8 mouse cellular contexts compared by ENCODE assay signal in genomic region chr7:27284865-27285697, GRCm38 (mm10). TPM values are rescaled to one million over a fixed set of nuclear protein-coding genes. Genes with fewer than 3 reads are reported as not detected.
A peak's percentile ranks its signal among the peaks of the same experiment; 100 is the strongest.
DNase-seq lines count a peak whose midpoint lies in the region; ATAC-seq and TF ChIP-seq lines count a peak whose summit lies in the region.

No protein-coding gene starts in this region.

- H3K9ac ChIP-seq in hindbrain, embryonic 11.5 days (ENCODE audit: low read depth, low read length), result no peak overlapping the region
- no peak overlapping the region for H3K9ac ChIP-seq in liver, embryonic 11.5 days (ENCODE audit: low read depth, low read length)
- peak overlapping the region; percentile 30; the same call in 1 of the 2 replicates for H3K9ac ChIP-seq in midbrain, postnatal 0 days (replicated peaks; ENCODE audit: low read length, poor library complexity, severe bottlenecking)

- 4% methylated on average over 28 of the region's 28 CpGs for whole genome bisulfite sequencing in cerebellum, adult 2 months
- under 1% methylated on average over 28 of the region's 28 CpGs for WGBS in hindbrain, embryonic 11.5 days
- 3% methylated on average over 28 of the region's 28 CpGs for WGBS in liver, embryonic 11.5 days
- under 1% methylated on average over 28 of the region's 28 CpGs for WGBS in midbrain, postnatal 0 days

- no peak overlapping the region for H3K27ac ChIP-seq in cerebellum, adult 2 months (ENCODE audit: insufficient read depth, low read length)
- no peak overlapping the region for H3K27ac ChIP-seq in hindbrain, embryonic 11.5 days (ENCODE audit: low read depth, low read length)
- H3K27ac ChIP-seq in liver, embryonic 11.5 days (ENCODE audit: low read depth, low read length), result no peak overlapping the region
- peak overlapping the region; percentile 7; the same call in 1 of the 2 replicates for H3K27ac ChIP-seq in midbrain, postnatal 0 days (ENCODE audit: low read depth, low read length)

- peak; percentile 42; the same call in 1 of the 2 replicates for TF ChIP-seq CTCF in cerebellum, adult 2 months (IDR thresholded peaks at IDR 0.05; ENCODE audit: borderline replicate concordance, insufficient read depth, low read depth, low read length)
- TF ChIP-seq CTCF in midbrain, postnatal 0 days (IDR thresholded peaks at IDR 0.05), result peak; percentile 47; the same call in 1 of the 2 replicates

- H3K27me3 ChIP-seq in cerebellum, adult 2 months (ENCODE audit: control insufficient read depth, insufficient read depth, low read length), result no peaks in the 10 kb centered on the region
- no peaks in the 10 kb centered on the region for H3K27me3 ChIP-seq in hindbrain, embryonic 11.5 days (ENCODE audit: control insufficient read depth, insufficient read depth, low read length)
- peaks cover 9% of the 10 kb centered on the region for H3K27me3 ChIP-seq in liver, embryonic 11.5 days (replicated peaks; ENCODE audit: control insufficient read depth, insufficient read depth, low read length)
- no peaks in the 10 kb centered on the region for H3K27me3 ChIP-seq in midbrain, postnatal 0 days (ENCODE audit: insufficient read depth, low read length)

- DNase-seq in cerebellum, adult 2 months, result peak; percentile 37 to 46
- DNase-seq in cerebellum, adult 11-12 months, result no peak
- peak; percentile 35 for DNase-seq in adrenal gland, postnatal 25 days
- peak; percentile 70 for DNase-seq in gastrocnemius, adult 18-20 months (ENCODE audit: low spot score)
- DNase-seq in hindbrain, embryonic 11.5 days (ENCODE audit: low spot score), result peak; percentile 59
- peak; percentile 51 for DNase-seq in liver, embryonic 11.5 days (ENCODE audit: low spot score)
- peak; percentile 37 for DNase-seq in midbrain, postnatal 0 days (ENCODE audit: low spot score)
- peak; percentile 70 to 72 for DNase-seq in urinary bladder, postnatal 4 days (ENCODE audit: low spot score in 2 of 2)

- no peaks in the 10 kb centered on the region for H3K36me3 ChIP-seq in hindbrain, embryonic 11.5 days (ENCODE audit: control insufficient read depth, insufficient read depth, low read length)
- no peaks in the 10 kb centered on the region for H3K36me3 ChIP-seq in liver, embryonic 11.5 days (ENCODE audit: control insufficient read depth, insufficient read depth, low read length)
- H3K36me3 ChIP-seq in midbrain, postnatal 0 days (ENCODE audit: insufficient read depth, low read length), result peaks cover 18% of the 10 kb centered on the region

- no peak overlapping the region for H3K4me3 ChIP-seq in cerebellum, adult 2 months (replicated peaks; ENCODE audit: insufficient read depth, low read depth, low read length)
- H3K4me3 ChIP-seq in hindbrain, embryonic 11.5 days (ENCODE audit: low read depth, low read length), result no peak overlapping the region; the same call in 1 of the 2 replicates
- no peak overlapping the region for H3K4me3 ChIP-seq in liver, embryonic 11.5 days (ENCODE audit: low read depth, low read length)
- H3K4me3 ChIP-seq in midbrain, postnatal 0 days (ENCODE audit: low read depth, low read length), result peak overlapping the region; percentile 7; the same call in 1 of the 2 replicates

- H3K4me1 ChIP-seq in cerebellum, adult 2 months (ENCODE audit: control insufficient read depth, insufficient read depth, low read length), result no peaks in the 10 kb centered on the region
- H3K4me1 ChIP-seq in hindbrain, embryonic 11.5 days (replicated peaks; ENCODE audit: control insufficient read depth, insufficient read depth, low read length), result no peaks in the 10 kb centered on the region; the same call in 1 of the 2 replicates
- H3K4me1 ChIP-seq in liver, embryonic 11.5 days (replicated peaks; ENCODE audit: control insufficient read depth, insufficient read depth, low read length), result peaks cover 8% of the 10 kb centered on the region
- H3K4me1 ChIP-seq in midbrain, postnatal 0 days (ENCODE audit: insufficient read depth, low read length), result no peaks in the 10 kb centered on the region

- TF ChIP-seq POLR2A in cerebellum, adult 2 months (IDR thresholded peaks at IDR 0.05; ENCODE audit: borderline replicate concordance, insufficient read depth, low read length), result no peak

- peak; percentile 74 for ATAC-seq in hindbrain, embryonic 11.5 days (ENCODE audit: low FRiP score)
- peak; percentile 32 for ATAC-seq in liver, embryonic 11.5 days (replicated peaks; ENCODE audit: low FRiP score)
- peak; percentile 70 for ATAC-seq in midbrain, postnatal 0 days (ENCODE audit: low FRiP score)

- H3K4me2 ChIP-seq in hindbrain, embryonic 11.5 days (replicated peaks; ENCODE audit: low read depth, low read length), result peak overlapping the region; percentile 17
- H3K4me2 ChIP-seq in liver, embryonic 11.5 days, result peak overlapping the region; percentile 50
- H3K4me2 ChIP-seq in midbrain, postnatal 0 days (ENCODE audit: low read depth, low read length, poor library complexity, severe bottlenecking), result peak overlapping the region; percentile 31

- H3K9me3 ChIP-seq in hindbrain, embryonic 11.5 days (ENCODE audit: control insufficient read depth, low read length), result no peaks in the 10 kb centered on the region
- H3K9me3 ChIP-seq in liver, embryonic 11.5 days (ENCODE audit: control insufficient read depth, low read length), result no peaks in the 10 kb centered on the region
- H3K9me3 ChIP-seq in midbrain, postnatal 0 days (ENCODE audit: low read length), result no peaks in the 10 kb centered on the region

RNA-seq across cellular contexts. Expression of gene Numbl, which starts 26.8 kb away (rescaled TPM):
- 56.7 and 64.1 TPM in 2 replicates for polyA plus RNA-seq in cerebellum, adult 2 months (2012; rRNA removed)
- 8.4 and 12.6 TPM in 2 replicates for total RNA-seq in adrenal gland, postnatal 25 days (2021)
- total RNA-seq in gastrocnemius, adult 18-20 months (2021), result 1 to 10 TPM; 2.2 to 2.8 TPM
- 19.8 and 22.7 TPM in 2 replicates for polyA plus RNA-seq in hindbrain, embryonic 11.5 days (2014; fragmentation: Nextera tagmentation; extraction: Ambion mirVana)
- 3.6 TPM in 2 replicates for polyA plus RNA-seq in liver, embryonic 11.5 days (2014; fragmentation: Nextera tagmentation; extraction: Ambion mirVana)
- 111 and 147 TPM in 2 replicates for total RNA-seq in midbrain, postnatal 0 days (2014; rRNA removed)
- polyA plus RNA-seq in midbrain, postnatal 0 days (2015; fragmentation: Nextera tagmentation; extraction: Ambion mirVana), result 59.8 and 60.9 TPM in 2 replicates

RNA-seq across cellular contexts. Expression of gene Coq8b, which starts 52.3 kb away (rescaled TPM):
- polyA plus RNA-seq in cerebellum, adult 2 months (2012; rRNA removed), result 20.8 and 23.9 TPM in 2 replicates
- 74.4 and 90.3 TPM in 2 replicates for total RNA-seq in adrenal gland, postnatal 25 days (2021)
- total RNA-seq in gastrocnemius, adult 18-20 months (2021), result 1 to 10 TPM; 2.6 to 2.9 TPM
- polyA plus RNA-seq in hindbrain, embryonic 11.5 days (2014; fragmentation: Nextera tagmentation; extraction: Ambion mirVana), result 13.9 and 18.4 TPM in 2 replicates
- polyA plus RNA-seq in liver, embryonic 11.5 days (2014; fragmentation: Nextera tagmentation; extraction: Ambion mirVana), result 16.6 and 18.7 TPM in 2 replicates
- total RNA-seq in midbrain, postnatal 0 days (2014; rRNA removed), result 24.8 and 26.0 TPM in 2 replicates
- 15.1 and 16.7 TPM in 2 replicates for polyA plus RNA-seq in midbrain, postnatal 0 days (2015; fragmentation: Nextera tagmentation; extraction: Ambion mirVana)

RNA-seq across cellular contexts. Expression of gene Ltbp4, which starts 52.4 kb away (rescaled TPM):
- 26.9 and 28.2 TPM in 2 replicates for polyA plus RNA-seq in cerebellum, adult 2 months (2012; rRNA removed)
- 62.9 and 66.6 TPM in 2 replicates for total RNA-seq in adrenal gland, postnatal 25 days (2021)
- total RNA-seq in gastrocnemius, adult 18-20 months (2021), result 10 to 100 TPM; 55.8 to 66.9 TPM
- 2.4 and 3.9 TPM in 2 replicates for polyA plus RNA-seq in hindbrain, embryonic 11.5 days (2014; fragmentation: Nextera tagmentation; extraction: Ambion mirVana)
- 7.1 and 10.2 TPM in 2 replicates for polyA plus RNA-seq in liver, embryonic 11.5 days (2014; fragmentation: Nextera tagmentation; extraction: Ambion mirVana)
- total RNA-seq in midbrain, postnatal 0 days (2014; rRNA removed), result 25.3 and 44.3 TPM in 2 replicates
- 13.6 and 16.0 TPM in 2 replicates for polyA plus RNA-seq in midbrain, postnatal 0 days (2015; fragmentation: Nextera tagmentation; extraction: Ambion mirVana)

RNA-seq across cellular contexts. Expression of gene Itpkc, which starts 56.6 kb away (rescaled TPM):
- 12.4 and 13.2 TPM in 2 replicates for polyA plus RNA-seq in cerebellum, adult 2 months (2012; rRNA removed)
- total RNA-seq in adrenal gland, postnatal 25 days (2021), result 15.9 and 18.3 TPM in 2 replicates
- total RNA-seq in gastrocnemius, adult 18-20 months (2021), result 1 to 10 TPM; 3.8 to 4.2 TPM
- polyA plus RNA-seq in hindbrain, embryonic 11.5 days (2014; fragmentation: Nextera tagmentation; extraction: Ambion mirVana), result 5.0 and 6.7 TPM in 2 replicates
- polyA plus RNA-seq in liver, embryonic 11.5 days (2014; fragmentation: Nextera tagmentation; extraction: Ambion mirVana), result 3.5 and 4.8 TPM in 2 replicates
- 15.3 and 17.3 TPM in 2 replicates for total RNA-seq in midbrain, postnatal 0 days (2014; rRNA removed)
- 4.7 and 5.4 TPM in 2 replicates for polyA plus RNA-seq in midbrain, postnatal 0 days (2015; fragmentation: Nextera tagmentation; extraction: Ambion mirVana)
